Mouse (Mus musculus) left cerebral cortex, adult 9 months (tissue): ENCODE measurements at regions not wholly inside any gene's neighbourhood (a gene's known extent, or its start where the extent isn't known, plus 50 kb on each side); places are given as distances from the start of the nearest gene placed in this dataset.

Experiments used
- DNase-seq, 2 experiments: peaks; one replicate each; pipeline ENCODE4 v3.0.0; 2022; ENCODE audit warnings: low spot score in 2 of 2

GRCm38 (mm10) chr6:118330496-118330895 is 88.8 kb downstream of the Bms1 start:
- no peak for DNase-seq

- no peak for DNase-seq
Observed at GRCm38 (mm10) chr6:118327458-118327857, 91.8 kb downstream of the Bms1 start.

- DNase-seq = no peak
Observed at GRCm38 (mm10) chr6:118325681-118326080, 93.6 kb downstream of the Bms1 start.

- DNase-seq = no peak
Observed at GRCm38 (mm10) chr6:118324559-118324958, 94.7 kb downstream of the Bms1 start.

- DNase-seq = no peak
Observed at GRCm38 (mm10) chr6:118323052-118323451, 96.2 kb downstream of the Bms1 start.

GRCm38 (mm10) chr6:118322631-118323030 is 96.6 kb downstream of the Bms1 start:
- DNase-seq = no peak

- no peak for DNase-seq
Observed at GRCm38 (mm10) chr6:118322061-118322460, 97.2 kb downstream of the Bms1 start.

GRCm38 (mm10) chr6:118320021-118320525 is 99.2 kb downstream of the Bms1 start:
- no peak for DNase-seq

- no peak for DNase-seq
Observed at GRCm38 (mm10) chr6:118315881-118316280, 103.4 kb downstream of the Bms1 start.

GRCm38 (mm10) chr6:118314941-118315687 is 104.2 kb downstream of the Bms1 start:
- DNase-seq = no peak

GRCm38 (mm10) chr6:118311081-118311480 is 108.2 kb downstream of the Bms1 start:
- no peak for DNase-seq

- DNase-seq = no peak
Observed at GRCm38 (mm10) chr6:118309923-118310322, 109.4 kb downstream of the Bms1 start.

- no peak for DNase-seq
Observed at GRCm38 (mm10) chr6:118308586-118308985, 110.7 kb downstream of the Bms1 start.

GRCm38 (mm10) chr6:118307481-118307880 is 110.0 kb upstream of the Ret start:
- DNase-seq = no peak

- no peak for DNase-seq
Observed at GRCm38 (mm10) chr6:118305209-118305608, 107.7 kb upstream of the Ret start.

GRCm38 (mm10) chr6:118302783-118303350 is 105.3 kb upstream of the Ret start:
- peak in 1 of 2 experiments; percentile 7 for DNase-seq

GRCm38 (mm10) chr6:118301880-118302782 is 104.6 kb upstream of the Ret start:
- DNase-seq = no peak

GRCm38 (mm10) chr6:118300781-118301180 is 103.3 kb upstream of the Ret start:
- DNase-seq = no peak

GRCm38 (mm10) chr6:118297576-118297975 is 100.1 kb upstream of the Ret start:
- DNase-seq = no peak

- DNase-seq = no peak
Observed at GRCm38 (mm10) chr6:118293986-118294385, 96.5 kb upstream of the Ret start.

GRCm38 (mm10) chr6:118292928-118293327 is 95.4 kb upstream of the Ret start:
- DNase-seq = no peak

GRCm38 (mm10) chr6:118292272-118292671 is 94.8 kb upstream of the Ret start:
- no peak for DNase-seq
